Comparison of ENCODE assay signal across 17 mouse cellular contexts in the genomic region with DNA sequence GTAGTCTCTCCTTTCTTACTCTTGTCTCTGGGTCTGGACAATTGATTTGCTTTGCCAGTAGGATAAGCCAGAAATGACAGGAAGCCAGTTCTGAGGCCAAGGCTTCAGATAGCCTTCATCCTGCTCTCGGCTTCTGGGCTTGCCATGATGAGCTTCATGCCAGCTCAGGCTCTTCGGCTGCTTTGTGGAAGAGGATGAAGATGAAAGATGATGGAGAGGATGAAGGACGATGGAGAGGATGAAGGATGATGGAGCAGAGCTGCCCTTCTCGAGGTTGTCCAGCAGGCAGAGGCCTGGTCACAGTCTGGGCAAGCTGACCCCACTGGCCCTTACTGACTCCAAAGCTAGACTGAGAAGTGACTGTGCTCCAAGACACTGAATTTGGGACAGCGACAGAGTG.
DNase-seq lines count a peak whose midpoint lies in the region; ATAC-seq lines count a peak whose summit lies in the region.
"Had no signal": no experiment of that assay in that cellular context is flagged by ENCODE, and none has a peak within 500 bp of the region (broad histone marks: within the 10 kb centered on the region; RNA-seq: fewer than 3 reads in every experiment).

No protein-coding gene starts in this region.

- H3K4me2 ChIP-seq in forebrain, embryonic 12.5 days: no peak overlapping the region
- H3K4me2 ChIP-seq in forebrain, embryonic 15.5 days (replicated peaks): no peak overlapping the region
- no peak overlapping the region for H3K4me2 ChIP-seq in hindbrain, embryonic 14.5 days (replicated peaks)
- no peak overlapping the region for H3K4me2 ChIP-seq in hindbrain, embryonic 16.5 days (ENCODE audit: low read length)
- H3K4me2 ChIP-seq in neural tube, embryonic 15.5 days: no peak overlapping the region
- H3K4me2 ChIP-seq: embryonic facial prominence, embryonic 13.5 days; heart, embryonic 12.5 days had no signal

- peaks cover 13% of the 10 kb centered on the region for H3K4me1 ChIP-seq in forebrain, embryonic 12.5 days
- peaks cover 14% of the 10 kb centered on the region for H3K4me1 ChIP-seq in forebrain, embryonic 15.5 days
- peaks cover 16% of the 10 kb centered on the region; the same call in 1 of the 2 replicates for H3K4me1 ChIP-seq in hindbrain, embryonic 14.5 days (replicated peaks; ENCODE audit: control insufficient read depth, insufficient read depth, low read length)
- peaks cover 11% of the 10 kb centered on the region; the same call in 1 of the 2 replicates for H3K4me1 ChIP-seq in hindbrain, embryonic 16.5 days (ENCODE audit: control insufficient read depth, insufficient read depth, low read depth, low read length)
- H3K4me1 ChIP-seq in neural tube, embryonic 15.5 days: peaks cover 13% of the 10 kb centered on the region
- H3K4me1 ChIP-seq: embryonic facial prominence, embryonic 13.5 days had no signal

- 0 out of 2 replicates have a peak, but pooled peaks have one; percentile 22 for ATAC-seq in forebrain, embryonic 12.5 days (ENCODE audit: low FRiP score)
- ATAC-seq in forebrain, embryonic 15.5 days (replicated peaks): no peak
- ATAC-seq in hindbrain, embryonic 14.5 days (ENCODE audit: low FRiP score): no peak
- ATAC-seq in hindbrain, embryonic 16.5 days: no peak
- ATAC-seq in neural tube, embryonic 15.5 days (ENCODE audit: low FRiP score): no peak

- 93% methylated on average over 5 of the region's 5 CpGs for WGBS in forebrain, embryonic 12.5 days
- WGBS in forebrain, embryonic 15.5 days: 95% methylated on average over 5 of the region's 5 CpGs
- 94% methylated on average over 5 of the region's 5 CpGs for WGBS in hindbrain, embryonic 14.5 days
- WGBS in hindbrain, embryonic 16.5 days: 94% methylated on average over 5 of the region's 5 CpGs
- WGBS in neural tube, embryonic 15.5 days: 94% methylated on average over 5 of the region's 5 CpGs

- no peak overlapping the region for H3K27ac ChIP-seq in forebrain, embryonic 12.5 days
- H3K27ac ChIP-seq in forebrain, embryonic 15.5 days (replicated peaks): no peak overlapping the region
- 0 out of 2 replicates have a peak overlapping the region, but pooled peaks have one; percentile 77 for H3K27ac ChIP-seq in hindbrain, embryonic 14.5 days
- no peak overlapping the region for H3K27ac ChIP-seq in hindbrain, embryonic 16.5 days (ENCODE audit: low read depth, low read length)
- 0 out of 2 replicates have a peak overlapping the region, but pooled peaks have one; percentile 76 for H3K27ac ChIP-seq in neural tube, embryonic 15.5 days (replicated peaks)
- H3K27ac ChIP-seq: embryonic facial prominence, embryonic 13.5 days; gastrocnemius, adult 2 months had no signal

- no peak overlapping the region for H3K9ac ChIP-seq in forebrain, embryonic 12.5 days
- H3K9ac ChIP-seq in forebrain, embryonic 15.5 days (replicated peaks): no peak overlapping the region
- no peak overlapping the region for H3K9ac ChIP-seq in hindbrain, embryonic 14.5 days
- H3K9ac ChIP-seq in hindbrain, embryonic 16.5 days (ENCODE audit: low read depth, low read length): no peak overlapping the region
- no peak overlapping the region for H3K9ac ChIP-seq in neural tube, embryonic 15.5 days (replicated peaks)
- H3K9ac ChIP-seq: embryonic facial prominence, embryonic 13.5 days; heart, embryonic 12.5 days had no signal

- no peaks in the 10 kb centered on the region for H3K9me3 ChIP-seq in forebrain, embryonic 12.5 days
- H3K9me3 ChIP-seq in forebrain, embryonic 15.5 days: no peaks in the 10 kb centered on the region
- no peaks in the 10 kb centered on the region for H3K9me3 ChIP-seq in hindbrain, embryonic 14.5 days (ENCODE audit: control insufficient read depth, low read length)
- no peaks in the 10 kb centered on the region for H3K9me3 ChIP-seq in hindbrain, embryonic 16.5 days (ENCODE audit: control insufficient read depth, low read length)
- no peaks in the 10 kb centered on the region for H3K9me3 ChIP-seq in neural tube, embryonic 15.5 days (replicated peaks)
- H3K9me3 ChIP-seq: embryonic facial prominence, embryonic 13.5 days; heart, embryonic 12.5 days had no signal

- no peaks in the 10 kb centered on the region for H3K36me3 ChIP-seq in forebrain, embryonic 12.5 days (replicated peaks)
- no peaks in the 10 kb centered on the region for H3K36me3 ChIP-seq in forebrain, embryonic 15.5 days
- H3K36me3 ChIP-seq in hindbrain, embryonic 14.5 days (replicated peaks; ENCODE audit: control insufficient read depth, insufficient read depth): no peaks in the 10 kb centered on the region
- H3K36me3 ChIP-seq in hindbrain, embryonic 16.5 days (ENCODE audit: control insufficient read depth, insufficient read depth, low read length): no peaks in the 10 kb centered on the region
- H3K36me3 ChIP-seq in neural tube, embryonic 15.5 days: no peaks in the 10 kb centered on the region
- H3K36me3 ChIP-seq: embryonic facial prominence, embryonic 13.5 days; heart, embryonic 12.5 days had no signal

- no peaks in the 10 kb centered on the region for H3K27me3 ChIP-seq in forebrain, embryonic 12.5 days
- no peaks in the 10 kb centered on the region for H3K27me3 ChIP-seq in forebrain, embryonic 15.5 days
- no peaks in the 10 kb centered on the region for H3K27me3 ChIP-seq in hindbrain, embryonic 14.5 days (ENCODE audit: control insufficient read depth, insufficient read depth, low read length)
- H3K27me3 ChIP-seq in hindbrain, embryonic 16.5 days (replicated peaks; ENCODE audit: control insufficient read depth, insufficient read depth, low read length): no peaks in the 10 kb centered on the region
- H3K27me3 ChIP-seq in neural tube, embryonic 15.5 days (replicated peaks): no peaks in the 10 kb centered on the region
- H3K27me3 ChIP-seq: embryonic facial prominence, embryonic 13.5 days; heart, embryonic 12.5 days had no signal

- DNase-seq in hindbrain, embryonic 14.5 days (ENCODE audit: low spot score): no peak
- DNase-seq in neural tube, embryonic 10.5 days (ENCODE audit: extremely low spot score, low spot score): no peak
- no peak for DNase-seq in adrenal gland, postnatal 25 days
- DNase-seq: adrenal gland, postnatal 10 days; cerebellum, adult 11-12 months; cerebellum, adult 9-10 months; cerebellum, postnatal 25 days; gastrocnemius, adult 2 months; gastrocnemius, postnatal 25 days; heart, adult 18-20 months; kidney, adult 11 months had no signal

- no peak overlapping the region for H3K4me3 ChIP-seq in forebrain, embryonic 12.5 days (replicated peaks)
- H3K4me3 ChIP-seq in forebrain, embryonic 15.5 days: no peak overlapping the region
- H3K4me3 ChIP-seq in hindbrain, embryonic 14.5 days (replicated peaks; ENCODE audit: low read length): no peak overlapping the region
- H3K4me3 ChIP-seq in hindbrain, embryonic 16.5 days (ENCODE audit: low read length): no peak overlapping the region
- H3K4me3 ChIP-seq in neural tube, embryonic 15.5 days (replicated peaks): no peak overlapping the region
- H3K4me3 ChIP-seq: embryonic facial prominence, embryonic 13.5 days; gastrocnemius, adult 2 months; heart, embryonic 12.5 days had no signal

Comparison
In these comparisons a context has a peak if more than half of its experiments do, and no peak if none do; other contexts are left out.
1. H3K27ac ChIP-seq: peak in hindbrain, embryonic 14.5 days (single experiment) and neural tube, embryonic 15.5 days (single experiment); none in forebrain, embryonic 12.5 days (single experiment), forebrain, embryonic 15.5 days (single experiment) and hindbrain, embryonic 16.5 days (single experiment).